Mouse (Mus musculus): ENCODE data around the gene Fam114a1. TPM values are rescaled to one million over a fixed set of nuclear protein-coding genes. Genes with fewer than 3 reads are reported as not detected.

The Fam114a1 gene
- polyA plus RNA-seq, 1 experiment = 8.1 TPM

GRCm38 (mm10) chr5:65068166-65068565, 98.3 kb downstream of the Fam114a1 start:
- TF ChIP-seq CTCF (IDR thresholded peaks at IDR 0.05; ENCODE audit: extremely low read depth, insufficient read depth, low read length) (no peak), POLR2A (IDR thresholded peaks at IDR 0.05; ENCODE audit: extremely low read depth, insufficient read depth, low read length) (no peak)
- Histone ChIP-seq H3K4me1 (ENCODE audit: control insufficient read depth, insufficient read depth, low read length) (no peaks in the 10 kb centered on the region), H3K27ac (ENCODE audit: insufficient read depth, low read length) (no peak overlapping the region), H3K4me3 (ENCODE audit: insufficient read depth, low read length) (no peak overlapping the region)

GRCm38 (mm10) chr5:65069872-65070271, 100.0 kb downstream of the Fam114a1 start:
- TF ChIP-seq CTCF (IDR thresholded peaks at IDR 0.05; ENCODE audit: extremely low read depth, insufficient read depth, low read length) = no peak
- TF ChIP-seq POLR2A (IDR thresholded peaks at IDR 0.05; ENCODE audit: extremely low read depth, insufficient read depth, low read length) = no peak
- Histone ChIP-seq H3K4me3 (ENCODE audit: insufficient read depth, low read length) (no peak overlapping the region), H3K4me1 (ENCODE audit: control insufficient read depth, insufficient read depth, low read length) (no peaks in the 10 kb centered on the region), H3K27ac (ENCODE audit: insufficient read depth, low read length) (no peak overlapping the region)

GRCm38 (mm10) chr5:65071689-65072118, 101.8 kb downstream of the Fam114a1 start:
- Histone ChIP-seq H3K27ac (ENCODE audit: insufficient read depth, low read length) (no peak overlapping the region), H3K4me3 (ENCODE audit: insufficient read depth, low read length) (no peak overlapping the region), H3K4me1 (ENCODE audit: control insufficient read depth, insufficient read depth, low read length) (no peaks in the 10 kb centered on the region)
- no peak for TF ChIP-seq CTCF (IDR thresholded peaks at IDR 0.05; ENCODE audit: extremely low read depth, insufficient read depth, low read length)
- TF ChIP-seq POLR2A (IDR thresholded peaks at IDR 0.05; ENCODE audit: extremely low read depth, insufficient read depth, low read length) = no peak

GRCm38 (mm10) chr5:65073247-65073646, 103.4 kb downstream of the Fam114a1 start:
- TF ChIP-seq CTCF (IDR thresholded peaks at IDR 0.05; ENCODE audit: extremely low read depth, insufficient read depth, low read length) = no peak
- no peak for TF ChIP-seq POLR2A (IDR thresholded peaks at IDR 0.05; ENCODE audit: extremely low read depth, insufficient read depth, low read length)
- Histone ChIP-seq H3K4me1 (ENCODE audit: control insufficient read depth, insufficient read depth, low read length) (no peaks in the 10 kb centered on the region), H3K27ac (ENCODE audit: insufficient read depth, low read length) (no peak overlapping the region), H3K4me3 (ENCODE audit: insufficient read depth, low read length) (no peak overlapping the region)

GRCm38 (mm10) chr5:65074693-65075092, 104.8 kb downstream of the Fam114a1 start:
- H3K4me3 ChIP-seq (ENCODE audit: insufficient read depth, low read length) = no peak overlapping the region
- no peak overlapping the region for H3K27ac ChIP-seq (ENCODE audit: insufficient read depth, low read length)
- TF ChIP-seq POLR2A (IDR thresholded peaks at IDR 0.05; ENCODE audit: extremely low read depth, insufficient read depth, low read length) (no peak), CTCF (IDR thresholded peaks at IDR 0.05; ENCODE audit: extremely low read depth, insufficient read depth, low read length) (no peak)
- 0 out of 2 replicates have a peak, but pooled peaks cover 2% of the 10 kb centered on the region for H3K4me1 ChIP-seq (ENCODE audit: control insufficient read depth, insufficient read depth, low read length)

- Histone ChIP-seq H3K4me3 (ENCODE audit: insufficient read depth, low read length) (no peak overlapping the region), H3K27ac (ENCODE audit: insufficient read depth, low read length) (no peak overlapping the region), H3K4me1 (ENCODE audit: control insufficient read depth, insufficient read depth, low read length) (0 out of 2 replicates have a peak, but pooled peaks cover 2% of the 10 kb centered on the region)
- no peak for TF ChIP-seq POLR2A (IDR thresholded peaks at IDR 0.05; ENCODE audit: extremely low read depth, insufficient read depth, low read length)
- no peak for TF ChIP-seq CTCF (IDR thresholded peaks at IDR 0.05; ENCODE audit: extremely low read depth, insufficient read depth, low read length)
Measured at GRCm38 (mm10) chr5:65076087-65076486, 106.2 kb downstream of the Fam114a1 start.

GRCm38 (mm10) chr5:65076748-65077147, 106.9 kb downstream of the Fam114a1 start:
- Histone ChIP-seq H3K27ac (ENCODE audit: insufficient read depth, low read length) (no peak overlapping the region), H3K4me1 (ENCODE audit: control insufficient read depth, insufficient read depth, low read length) (0 out of 2 replicates have a peak, but pooled peaks cover 2% of the 10 kb centered on the region), H3K4me3 (ENCODE audit: insufficient read depth, low read length) (no peak overlapping the region)
- TF ChIP-seq CTCF (IDR thresholded peaks at IDR 0.05; ENCODE audit: extremely low read depth, insufficient read depth, low read length) (no peak), POLR2A (IDR thresholded peaks at IDR 0.05; ENCODE audit: extremely low read depth, insufficient read depth, low read length) (no peak)

GRCm38 (mm10) chr5:65078081-65078480, 108.2 kb downstream of the Fam114a1 start:
- Histone ChIP-seq H3K4me3 (ENCODE audit: insufficient read depth, low read length) (no peak overlapping the region), H3K4me1 (ENCODE audit: control insufficient read depth, insufficient read depth, low read length) (0 out of 2 replicates have a peak, but pooled peaks cover 2% of the 10 kb centered on the region), H3K27ac (ENCODE audit: insufficient read depth, low read length) (no peak overlapping the region)
- TF ChIP-seq POLR2A (IDR thresholded peaks at IDR 0.05; ENCODE audit: extremely low read depth, insufficient read depth, low read length) (no peak), CTCF (IDR thresholded peaks at IDR 0.05; ENCODE audit: extremely low read depth, insufficient read depth, low read length) (no peak)

GRCm38 (mm10) chr5:65079881-65080280, 110.0 kb downstream of the Fam114a1 start:
- Histone ChIP-seq H3K4me3 (ENCODE audit: insufficient read depth, low read length) (peak overlapping the region; percentile 31), H3K4me1 (ENCODE audit: control insufficient read depth, insufficient read depth, low read length) (0 out of 2 replicates have a peak, but pooled peaks cover 2% of the 10 kb centered on the region), H3K27ac (ENCODE audit: insufficient read depth, low read length) (no peak overlapping the region)
- TF ChIP-seq POLR2A (IDR thresholded peaks at IDR 0.05; ENCODE audit: extremely low read depth, insufficient read depth, low read length) = no peak
- no peak for TF ChIP-seq CTCF (IDR thresholded peaks at IDR 0.05; ENCODE audit: extremely low read depth, insufficient read depth, low read length)

- H3K4me1 ChIP-seq (ENCODE audit: control insufficient read depth, insufficient read depth, low read length) = 0 out of 2 replicates have a peak, but pooled peaks cover 2% of the 10 kb centered on the region
- TF ChIP-seq POLR2A (IDR thresholded peaks at IDR 0.05; ENCODE audit: extremely low read depth, insufficient read depth, low read length) (no peak), CTCF (IDR thresholded peaks at IDR 0.05; ENCODE audit: extremely low read depth, insufficient read depth, low read length) (no peak)
- no peak overlapping the region for H3K4me3 ChIP-seq (ENCODE audit: insufficient read depth, low read length)
- H3K27ac ChIP-seq (ENCODE audit: insufficient read depth, low read length) = no peak overlapping the region
Measured at GRCm38 (mm10) chr5:65081836-65082235, 112.0 kb downstream of the Fam114a1 start.
